ENCODE assay signal across 8 mouse cellular contexts in the genomic region with DNA sequence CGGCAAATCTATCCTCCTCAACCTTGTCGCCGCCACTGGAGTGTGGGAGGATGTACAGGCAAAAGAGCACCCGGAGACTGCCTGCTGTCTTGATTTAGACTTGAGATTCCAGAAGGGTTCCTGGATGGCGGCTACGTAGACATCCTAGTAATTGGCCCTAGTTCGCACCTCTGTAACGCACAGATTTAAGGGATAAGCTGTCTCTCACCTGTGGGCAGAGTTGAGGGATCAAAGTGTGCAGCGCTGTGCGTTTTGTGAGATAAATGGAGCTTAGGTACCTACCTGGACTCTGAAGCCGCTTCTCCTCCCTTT. TPM values are rescaled to one million over a fixed set of nuclear protein-coding genes. Genes with fewer than 3 reads are reported as not detected.
DNase-seq lines count a peak whose midpoint lies in the region; ATAC-seq and TF ChIP-seq lines count a peak whose summit lies in the region.

No protein-coding gene starts in this region.

- H3K9me3 ChIP-seq in embryonic facial prominence, embryonic 13.5 days, result no peaks in the 10 kb centered on the region
- H3K9me3 ChIP-seq in hindbrain, postnatal 0 days (ENCODE audit: low read length), result no peaks in the 10 kb centered on the region

- H3K9ac ChIP-seq in embryonic facial prominence, embryonic 13.5 days, result peak overlapping the region; percentile 79; the same call in 1 of the 2 replicates
- H3K9ac ChIP-seq in hindbrain, postnatal 0 days (replicated peaks; ENCODE audit: low read length), result peak overlapping the region; percentile 96

- H3K79me2 ChIP-seq in myocyte (ENCODE audit: control insufficient read depth, insufficient read depth), result no peaks in the 10 kb centered on the region

- no peak for DNase-seq in lung, adult 2 months
- DNase-seq in lung, postnatal 25 days (ENCODE audit: low spot score), result no peak
- DNase-seq in hindbrain, postnatal 0 days (ENCODE audit: low spot score), result no peak
- no peak for DNase-seq in left cerebral cortex, postnatal 25 days (ENCODE audit: low spot score in 2 of 2)
- DNase-seq in spleen, adult 18-20 months, result no peak
- DNase-seq in adrenal gland, postnatal 36 days, result no peak

- peak overlapping the region; percentile 100 for H3K4me2 ChIP-seq in embryonic facial prominence, embryonic 13.5 days
- H3K4me2 ChIP-seq in hindbrain, postnatal 0 days (ENCODE audit: low read depth, low read length), result peak overlapping the region; percentile 89
- H3K4me2 ChIP-seq in myocyte (ENCODE audit: low read depth), result no peak overlapping the region

- TF ChIP-seq CTCF in lung, adult 2 months (IDR thresholded peaks at IDR 0.05; ENCODE audit: insufficient read depth, low read length), result no peak
- no peak for TF ChIP-seq CTCF in hindbrain, postnatal 0 days (IDR thresholded peaks at IDR 0.05; ENCODE audit: low read depth)

- 10% methylated on average over 11 of the region's 11 CpGs for WGBS in lung, adult 2 months
- WGBS in embryonic facial prominence, embryonic 13.5 days, result 3% methylated on average over 11 of the region's 11 CpGs
- 3% methylated on average over 11 of the region's 11 CpGs for WGBS in hindbrain, postnatal 0 days

- intact Hi-C loops in left cerebral cortex, postnatal 25 days (cut with DNase I), result loop anchor here (5.0 kb wide), 1 partner anchor 89 kb away; the partner anchor contains the start of gene Agap2

- H3K4me3 ChIP-seq in lung, adult 2 months (replicated peaks; ENCODE audit: extremely low read depth, low read depth, low read length), result peak overlapping the region; percentile 75
- peak overlapping the region; percentile 64 for H3K4me3 ChIP-seq in embryonic facial prominence, embryonic 13.5 days
- peak overlapping the region; percentile 76 for H3K4me3 ChIP-seq in hindbrain, postnatal 0 days (ENCODE audit: low read length)
- peak overlapping the region; percentile 23 for H3K4me3 ChIP-seq in myocyte

- H3K36me3 ChIP-seq in embryonic facial prominence, embryonic 13.5 days, result no peaks in the 10 kb centered on the region
- peaks cover 5% of the 10 kb centered on the region; the same call in 1 of the 2 replicates for H3K36me3 ChIP-seq in hindbrain, postnatal 0 days (ENCODE audit: insufficient read depth, low read length)
- H3K36me3 ChIP-seq in myocyte (ENCODE audit: control insufficient read depth, insufficient read depth), result no peaks in the 10 kb centered on the region

- no peak for ATAC-seq in embryonic facial prominence, embryonic 13.5 days (ENCODE audit: insufficient number of reproducible peaks, insufficient read depth, low FRiP score, low TSS enrichment, low read depth)
- ATAC-seq in hindbrain, postnatal 0 days, result no peak

- H3K27ac ChIP-seq in embryonic facial prominence, embryonic 13.5 days, result no peak overlapping the region
- peak overlapping the region; percentile 96 for H3K27ac ChIP-seq in hindbrain, postnatal 0 days

- H3K4me1 ChIP-seq in lung, adult 2 months (ENCODE audit: control insufficient read depth, insufficient read depth, low read length), result peaks cover 9% of the 10 kb centered on the region; the same call in 1 of the 2 replicates
- peaks cover 40% of the 10 kb centered on the region for H3K4me1 ChIP-seq in embryonic facial prominence, embryonic 13.5 days
- H3K4me1 ChIP-seq in hindbrain, postnatal 0 days (ENCODE audit: insufficient read depth, low read length), result 0 out of 2 replicates have a peak, but pooled peaks cover 7% of the 10 kb centered on the region

- H3ac ChIP-seq in myocyte (ENCODE audit: control insufficient read depth, insufficient read length), result peak overlapping the region; percentile 49

- TF ChIP-seq POLR2A in lung, adult 2 months (IDR thresholded peaks at IDR 0.05; ENCODE audit: borderline replicate concordance, extremely low read depth, low read depth, low read length), result no peak
- no peak for TF ChIP-seq POLR2A in myocyte (IDR thresholded peaks at IDR 0.05; ENCODE audit: insufficient read length, low read depth)

- peaks cover 83% of the 10 kb centered on the region for H3K27me3 ChIP-seq in embryonic facial prominence, embryonic 13.5 days
- H3K27me3 ChIP-seq in hindbrain, postnatal 0 days (ENCODE audit: insufficient read depth, low read length), result no peaks in the 10 kb centered on the region
- H3K27me3 ChIP-seq in myocyte (ENCODE audit: control insufficient read depth, insufficient read depth, insufficient read length), result no peaks in the 10 kb centered on the region

TF ChIP-seq in myocyte, 11 proteins besides CTCF, POLR2A, EP300 and RAD21:
- TF ChIP-seq CEBPB (IDR thresholded peaks at IDR 0.05; ENCODE audit: insufficient read depth, poor library complexity, severe bottlenecking), result no peak
- TF ChIP-seq E2F4 (IDR thresholded peaks at IDR 0.05; ENCODE audit: insufficient read depth), result no peak
- no peak for TF ChIP-seq TCF3 (IDR thresholded peaks at IDR 0.05; ENCODE audit: insufficient read length, low read depth)
- no peak for TF ChIP-seq POLR2AphosphoS2 (IDR thresholded peaks at IDR 0.05; ENCODE audit: insufficient read length, low read depth)
- TF ChIP-seq SRF (IDR thresholded peaks at IDR 0.05; ENCODE audit: control insufficient read depth, insufficient read length, low read depth), result no peak
- no peak for TF ChIP-seq TCF12 (IDR thresholded peaks at IDR 0.05; ENCODE audit: insufficient read depth, poor library complexity, severe bottlenecking)
- TF ChIP-seq MAX (IDR thresholded peaks at IDR 0.05; ENCODE audit: low read depth), result no peak

RNA-seq across cellular contexts. Expression of gene B4galnt1, which starts 1.3 kb away (rescaled TPM):
- 70.8 and 81.2 TPM in 2 replicates for polyA plus RNA-seq in lung, adult 2 months (2012; rRNA removed)
- 8.9 and 9.0 TPM in 2 replicates for polyA plus RNA-seq in embryonic facial prominence, embryonic 13.5 days (2015; fragmentation: Nextera tagmentation; extraction: Ambion mirVana)
- 111 and 112 TPM in 2 replicates for total RNA-seq in hindbrain, postnatal 0 days (2014; rRNA removed)
- polyA plus RNA-seq in hindbrain, postnatal 0 days (2015; fragmentation: Nextera tagmentation; extraction: Ambion mirVana), result 56.7 and 65.3 TPM in 2 replicates
- 12.4 TPM for polyA plus RNA-seq in myocyte (2012; fragmentation: generic; extraction: Trizol)
- total RNA-seq in left cerebral cortex, postnatal 25 days (2021), result 100 to 1,000 TPM; 111 to 116 TPM
- 1 to 10 TPM; 6.3 to 6.8 TPM for total RNA-seq in adrenal gland, postnatal 36 days (2021)

RNA-seq across cellular contexts. Expression of gene Slc26a10, which starts 14.1 kb away (rescaled TPM):
- 3.5 and 7.4 TPM in 2 replicates for polyA plus RNA-seq in lung, adult 2 months (2012; rRNA removed)
- polyA plus RNA-seq in embryonic facial prominence, embryonic 13.5 days (2015; fragmentation: Nextera tagmentation; extraction: Ambion mirVana), result 1.3 and 2.0 TPM in 2 replicates
- 0.31 TPM in 1 of 2 replicates, not detected in the other for total RNA-seq in hindbrain, postnatal 0 days (2014; rRNA removed)
- 0.79 and 1.1 TPM in 2 replicates for polyA plus RNA-seq in hindbrain, postnatal 0 days (2015; fragmentation: Nextera tagmentation; extraction: Ambion mirVana)
- 1.3 TPM for polyA plus RNA-seq in myocyte (2012; fragmentation: generic; extraction: Trizol)
- total RNA-seq in left cerebral cortex, postnatal 25 days (2021), result 1 to 10 TPM; 2.4 to 4.1 TPM
- total RNA-seq in adrenal gland, postnatal 36 days (2021), result 1 to 10 TPM in 1 of 2 experiments, under 1 TPM in 1; 0.89 to 1.1 TPM

RNA-seq across cellular contexts. Expression of gene Arhgef25, which starts 23.5 kb away (rescaled TPM):
- polyA plus RNA-seq in lung, adult 2 months (2012; rRNA removed), result 29.1 and 36.7 TPM in 2 replicates
- 117 and 130 TPM in 2 replicates for polyA plus RNA-seq in embryonic facial prominence, embryonic 13.5 days (2015; fragmentation: Nextera tagmentation; extraction: Ambion mirVana)
- total RNA-seq in hindbrain, postnatal 0 days (2014; rRNA removed), result 61.0 and 65.4 TPM in 2 replicates
- 20.3 and 21.6 TPM in 2 replicates for polyA plus RNA-seq in hindbrain, postnatal 0 days (2015; fragmentation: Nextera tagmentation; extraction: Ambion mirVana)
- 25.3 TPM for polyA plus RNA-seq in myocyte (2012; fragmentation: generic; extraction: Trizol)
- 100 to 1,000 TPM; 142 to 156 TPM for total RNA-seq in left cerebral cortex, postnatal 25 days (2021)
- 10 to 100 TPM; 19.0 to 21.6 TPM for total RNA-seq in adrenal gland, postnatal 36 days (2021)

RNA-seq across cellular contexts. Expression of gene Dtx3, which starts 29.2 kb away (rescaled TPM):
- polyA plus RNA-seq in lung, adult 2 months (2012; rRNA removed), result 134 and 157 TPM in 2 replicates
- 161 and 165 TPM in 2 replicates for polyA plus RNA-seq in embryonic facial prominence, embryonic 13.5 days (2015; fragmentation: Nextera tagmentation; extraction: Ambion mirVana)
- total RNA-seq in hindbrain, postnatal 0 days (2014; rRNA removed), result 233 and 240 TPM in 2 replicates
- polyA plus RNA-seq in hindbrain, postnatal 0 days (2015; fragmentation: Nextera tagmentation; extraction: Ambion mirVana), result 170 and 185 TPM in 2 replicates
- polyA plus RNA-seq in myocyte (2012; fragmentation: generic; extraction: Trizol), result 42.4 TPM
- total RNA-seq in left cerebral cortex, postnatal 25 days (2021), result 100 to 1,000 TPM; 210 TPM
- total RNA-seq in adrenal gland, postnatal 36 days (2021), result 10 to 100 TPM; 52.4 to 71.7 TPM

RNA-seq across cellular contexts. Expression of gene Pip4k2c, which starts 45.0 kb away (rescaled TPM):
- 36.6 and 45.7 TPM in 2 replicates for polyA plus RNA-seq in lung, adult 2 months (2012; rRNA removed)
- polyA plus RNA-seq in embryonic facial prominence, embryonic 13.5 days (2015; fragmentation: Nextera tagmentation; extraction: Ambion mirVana), result 28.1 and 30.8 TPM in 2 replicates
- 18.3 and 22.8 TPM in 2 replicates for total RNA-seq in hindbrain, postnatal 0 days (2014; rRNA removed)
- 19.9 and 20.2 TPM in 2 replicates for polyA plus RNA-seq in hindbrain, postnatal 0 days (2015; fragmentation: Nextera tagmentation; extraction: Ambion mirVana)
- polyA plus RNA-seq in myocyte (2012; fragmentation: generic; extraction: Trizol), result 22.5 TPM
- 10 to 100 TPM; 95.2 to 95.6 TPM for total RNA-seq in left cerebral cortex, postnatal 25 days (2021)
- total RNA-seq in adrenal gland, postnatal 36 days (2021), result 10 to 100 TPM; 39.2 to 48.1 TPM

Comparison
In these comparisons a context has a peak if more than half of its experiments do, and no peak if none do; other contexts are left out.
1. H3K4me3 ChIP-seq: peak in every context shown above with its lines; median percentile 76 in hindbrain, postnatal 0 days; 75 in lung, adult 2 months; 64 in embryonic facial prominence, embryonic 13.5 days; 23 in myocyte.